Mouse (Mus musculus): ENCODE measurements around the gene Apela. TPM values are rescaled to one million over a fixed set of nuclear protein-coding genes. Genes with fewer than 3 reads are reported as not detected.

Apela gene
- polyA plus RNA-seq (2014; fragmentation: Nextera tagmentation; extraction: Ambion mirVana), result 5.6 and 5.7 TPM in 2 replicates

DNA sequence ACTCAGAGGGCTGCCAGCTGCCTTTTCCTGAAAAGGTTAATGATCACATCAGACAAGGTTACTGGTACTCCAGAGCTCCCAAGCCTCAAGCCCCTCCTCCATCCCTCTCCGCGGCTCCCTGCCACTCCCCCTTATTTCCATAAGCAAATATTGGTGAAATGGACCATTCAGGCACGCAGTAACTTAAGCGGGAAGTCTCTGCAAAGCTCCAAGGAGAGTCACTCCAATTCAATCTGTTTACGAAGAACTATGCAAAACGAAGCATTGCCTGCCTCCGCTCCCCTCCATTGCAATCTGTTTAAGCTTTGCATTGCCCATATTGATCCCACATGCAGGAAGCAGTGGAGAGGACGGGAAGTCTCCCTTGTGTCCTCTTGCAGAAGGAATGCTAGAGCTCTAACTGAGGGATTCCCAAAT is at the start of gene Apela:
Apela (minus strand) TSS at position 220 of the 417 bp plus-strand sequence.
- Histone ChIP-seq H3K4me1 (replicated peaks; ENCODE audit: control insufficient read depth, insufficient read depth, low read length) (0 out of 2 replicates have a peak, but pooled peaks cover 2% of the 10 kb centered on the region), H3K36me3 (ENCODE audit: control insufficient read depth, insufficient read depth, low read length) (no peaks in the 10 kb centered on the region), H3K27me3 (ENCODE audit: control insufficient read depth, insufficient read depth, low read length) (no peaks in the 10 kb centered on the region), H3K27ac (ENCODE audit: low read depth, low read length) (no peak within 1 kb of the TSS), H3K9me3 (ENCODE audit: control insufficient read depth, low read length) (no peaks in the 10 kb centered on the region), H3K4me3 (ENCODE audit: low read depth, low read length) (peak within 1 kb of the TSS; percentile 16), H3K9ac (ENCODE audit: low read length) (no peak within 1 kb of the TSS), H3K4me2 (ENCODE audit: low read depth, low read length, severe bottlenecking) (peak within 1 kb of the TSS; percentile 51)
- 3% methylated on average over 8 of the region's 8 CpGs for WGBS
- ATAC-seq (replicated peaks; ENCODE audit: low FRiP score), result peak; percentile 81
- peak; percentile 66 for DNase-seq (ENCODE audit: low spot score)

- ATAC-seq (replicated peaks; ENCODE audit: low FRiP score) (no peak), DNase-seq (ENCODE audit: low spot score) (no peak)
- Histone ChIP-seq H3K4me1 (replicated peaks; ENCODE audit: control insufficient read depth, insufficient read depth, low read length) (no peaks in the 10 kb centered on the region), H3K27ac (ENCODE audit: low read depth, low read length) (no peak overlapping the region), H3K9ac (ENCODE audit: low read length) (no peak overlapping the region), H3K27me3 (ENCODE audit: control insufficient read depth, insufficient read depth, low read length) (no peaks in the 10 kb centered on the region), H3K9me3 (ENCODE audit: control insufficient read depth, low read length) (no peaks in the 10 kb centered on the region), H3K4me2 (ENCODE audit: low read depth, low read length, severe bottlenecking) (no peak overlapping the region), H3K36me3 (ENCODE audit: control insufficient read depth, insufficient read depth, low read length) (no peaks in the 10 kb centered on the region), H3K4me3 (ENCODE audit: low read depth, low read length) (no peak overlapping the region)
- 82% methylated on average over 2 of the region's 2 CpGs for WGBS
Observed at GRCm38 (mm10) chr8:65085680-65086079, 48.5 kb upstream of the Apela start.

- WGBS, result 89% methylated on average over 9 of the region's 9 CpGs
- H3K27me3 ChIP-seq (ENCODE audit: control insufficient read depth, insufficient read depth, low read length), result no peaks in the 10 kb centered on the region
- no peak overlapping the region for H3K4me2 ChIP-seq (ENCODE audit: low read depth, low read length, severe bottlenecking)
- no peaks in the 10 kb centered on the region for H3K36me3 ChIP-seq (ENCODE audit: control insufficient read depth, insufficient read depth, low read length)
- no peaks in the 10 kb centered on the region for H3K4me1 ChIP-seq (replicated peaks; ENCODE audit: control insufficient read depth, insufficient read depth, low read length)
- H3K9me3 ChIP-seq (ENCODE audit: control insufficient read depth, low read length), result no peaks in the 10 kb centered on the region
- no peak for ATAC-seq (replicated peaks; ENCODE audit: low FRiP score)
- DNase-seq (ENCODE audit: low spot score), result no peak
- H3K4me3 ChIP-seq (ENCODE audit: low read depth, low read length), result no peak overlapping the region
- no peak overlapping the region for H3K9ac ChIP-seq (ENCODE audit: low read length)
- H3K27ac ChIP-seq (ENCODE audit: low read depth, low read length), result no peak overlapping the region
Observed at GRCm38 (mm10) chr8:65080731-65081130, 43.6 kb upstream of the Apela start.

GRCm38 (mm10) chr8:65074733-65075132 is 37.6 kb upstream of the Apela start, which contains the start of gene Gm10663:
Gene Gm10663 (plus strand): TSS chr8:65075033.
- no peak within 1 kb of the TSS for H3K27ac ChIP-seq (ENCODE audit: low read depth, low read length)
- WGBS, result 95% methylated on average over 2 of the region's 2 CpGs
- ATAC-seq (replicated peaks; ENCODE audit: low FRiP score) (no peak), DNase-seq (ENCODE audit: low spot score) (no peak)
- no peaks in the 10 kb centered on the region for H3K36me3 ChIP-seq (ENCODE audit: control insufficient read depth, insufficient read depth, low read length)
- H3K9me3 ChIP-seq (ENCODE audit: control insufficient read depth, low read length), result no peaks in the 10 kb centered on the region
- no peak within 1 kb of the TSS for H3K9ac ChIP-seq (ENCODE audit: low read length)
- H3K4me1 ChIP-seq (replicated peaks; ENCODE audit: control insufficient read depth, insufficient read depth, low read length), result no peaks in the 10 kb centered on the region
- H3K4me2 ChIP-seq (ENCODE audit: low read depth, low read length, severe bottlenecking), result no peak within 1 kb of the TSS
- no peak within 1 kb of the TSS for H3K4me3 ChIP-seq (ENCODE audit: low read depth, low read length)
- no peaks in the 10 kb centered on the region for H3K27me3 ChIP-seq (ENCODE audit: control insufficient read depth, insufficient read depth, low read length)

DNA sequence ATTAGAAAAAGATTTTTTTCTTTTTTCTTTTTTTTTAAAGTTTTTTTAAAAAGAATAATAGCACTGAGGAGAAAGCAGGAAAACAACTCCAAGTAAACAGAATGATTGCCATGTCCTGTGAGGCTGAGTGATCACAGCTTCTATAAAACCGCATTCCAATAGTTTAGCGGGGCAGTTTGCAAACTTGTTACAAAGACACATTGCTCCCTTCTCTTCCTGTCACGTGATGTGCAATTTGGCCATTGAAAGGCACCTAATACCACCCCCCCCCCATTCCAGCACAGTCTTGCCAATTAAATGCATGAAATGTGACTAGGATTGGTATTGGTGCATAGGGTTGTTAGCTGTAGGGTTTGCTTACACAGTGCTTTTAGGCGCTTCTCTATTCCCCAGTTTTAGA is 33.9 kb upstream of the Apela start:
- no peaks in the 10 kb centered on the region for H3K9me3 ChIP-seq (ENCODE audit: control insufficient read depth, low read length)
- no peak for DNase-seq (ENCODE audit: low spot score)
- H3K4me1 ChIP-seq (replicated peaks; ENCODE audit: control insufficient read depth, insufficient read depth, low read length), result no peaks in the 10 kb centered on the region
- ATAC-seq (replicated peaks; ENCODE audit: low FRiP score), result no peak
- 81% methylated on average over 4 of the region's 4 CpGs for WGBS
- no peak overlapping the region for H3K4me2 ChIP-seq (ENCODE audit: low read depth, low read length, severe bottlenecking)
- H3K4me3 ChIP-seq (ENCODE audit: low read depth, low read length), result no peak overlapping the region
- no peaks in the 10 kb centered on the region for H3K36me3 ChIP-seq (ENCODE audit: control insufficient read depth, insufficient read depth, low read length)
- H3K27ac ChIP-seq (ENCODE audit: low read depth, low read length), result no peak overlapping the region
- no peak overlapping the region for H3K9ac ChIP-seq (ENCODE audit: low read length)
- H3K27me3 ChIP-seq (ENCODE audit: control insufficient read depth, insufficient read depth, low read length), result no peaks in the 10 kb centered on the region

- ATAC-seq (replicated peaks; ENCODE audit: low FRiP score) (peak; percentile 73), DNase-seq (ENCODE audit: low spot score) (no peak)
- Histone ChIP-seq H3K4me3 (ENCODE audit: low read depth, low read length) (no peak overlapping the region), H3K4me1 (replicated peaks; ENCODE audit: control insufficient read depth, insufficient read depth, low read length) (no peaks in the 10 kb centered on the region), H3K27ac (ENCODE audit: low read depth, low read length) (no peak overlapping the region), H3K27me3 (ENCODE audit: control insufficient read depth, insufficient read depth, low read length) (no peaks in the 10 kb centered on the region), H3K9ac (ENCODE audit: low read length) (no peak overlapping the region), H3K4me2 (ENCODE audit: low read depth, low read length, severe bottlenecking) (no peak overlapping the region; the same call in 1 of the 2 replicates), H3K9me3 (ENCODE audit: control insufficient read depth, low read length) (no peaks in the 10 kb centered on the region), H3K36me3 (ENCODE audit: control insufficient read depth, insufficient read depth, low read length) (no peaks in the 10 kb centered on the region)
- WGBS, result 58% methylated on average over 4 of the region's 4 CpGs
Observed at GRCm38 (mm10) chr8:65068473-65068819, 31.3 kb upstream of the Apela start.

GRCm38 (mm10) chr8:65067694-65068472 is 30.7 kb upstream of the Apela start:
- H3K4me2 ChIP-seq (ENCODE audit: low read depth, low read length, severe bottlenecking), result peak overlapping the region; percentile 19; the same call in 1 of the 2 replicates
- 15% methylated on average over 10 of the region's 10 CpGs for WGBS
- no peaks in the 10 kb centered on the region for H3K4me1 ChIP-seq (replicated peaks; ENCODE audit: control insufficient read depth, insufficient read depth, low read length)
- H3K27me3 ChIP-seq (ENCODE audit: control insufficient read depth, insufficient read depth, low read length), result no peaks in the 10 kb centered on the region
- peak overlapping the region; percentile 13; the same call in 1 of the 2 replicates for H3K27ac ChIP-seq (ENCODE audit: low read depth, low read length)
- DNase-seq (ENCODE audit: low spot score) (peak; percentile 65), ATAC-seq (replicated peaks; ENCODE audit: low FRiP score) (peak; percentile 86)
- no peaks in the 10 kb centered on the region for H3K9me3 ChIP-seq (ENCODE audit: control insufficient read depth, low read length)
- H3K4me3 ChIP-seq (ENCODE audit: low read depth, low read length), result no peak overlapping the region
- no peak overlapping the region for H3K9ac ChIP-seq (ENCODE audit: low read length)
- H3K36me3 ChIP-seq (ENCODE audit: control insufficient read depth, insufficient read depth, low read length), result no peaks in the 10 kb centered on the region

GRCm38 (mm10) chr8:65067031-65067430 is 29.9 kb upstream of the Apela start:
- H3K9ac ChIP-seq (ENCODE audit: low read length), result no peak overlapping the region
- H3K4me3 ChIP-seq (ENCODE audit: low read depth, low read length), result no peak overlapping the region
- H3K4me1 ChIP-seq (replicated peaks; ENCODE audit: control insufficient read depth, insufficient read depth, low read length), result no peaks in the 10 kb centered on the region
- H3K4me2 ChIP-seq (ENCODE audit: low read depth, low read length, severe bottlenecking), result no peak overlapping the region
- 92% methylated on average over 4 of the region's 4 CpGs for WGBS
- H3K9me3 ChIP-seq (ENCODE audit: control insufficient read depth, low read length), result no peaks in the 10 kb centered on the region
- no peaks in the 10 kb centered on the region for H3K36me3 ChIP-seq (ENCODE audit: control insufficient read depth, insufficient read depth, low read length)
- H3K27me3 ChIP-seq (ENCODE audit: control insufficient read depth, insufficient read depth, low read length), result no peaks in the 10 kb centered on the region
- ATAC-seq (replicated peaks; ENCODE audit: low FRiP score) (no peak), DNase-seq (ENCODE audit: low spot score) (no peak)
- no peak overlapping the region for H3K27ac ChIP-seq (ENCODE audit: low read depth, low read length)

- no peak overlapping the region for H3K9ac ChIP-seq (ENCODE audit: low read length)
- ATAC-seq (replicated peaks; ENCODE audit: low FRiP score), result no peak
- H3K4me3 ChIP-seq (ENCODE audit: low read depth, low read length), result no peak overlapping the region
- no peaks in the 10 kb centered on the region for H3K4me1 ChIP-seq (replicated peaks; ENCODE audit: control insufficient read depth, insufficient read depth, low read length)
- no peaks in the 10 kb centered on the region for H3K36me3 ChIP-seq (ENCODE audit: control insufficient read depth, insufficient read depth, low read length)
- no peak overlapping the region for H3K4me2 ChIP-seq (ENCODE audit: low read depth, low read length, severe bottlenecking)
- no peaks in the 10 kb centered on the region for H3K9me3 ChIP-seq (ENCODE audit: control insufficient read depth, low read length)
- H3K27me3 ChIP-seq (ENCODE audit: control insufficient read depth, insufficient read depth, low read length), result no peaks in the 10 kb centered on the region
- DNase-seq (ENCODE audit: low spot score), result no peak
- no peak overlapping the region for H3K27ac ChIP-seq (ENCODE audit: low read depth, low read length)
- 94% methylated on average over 3 of the region's 3 CpGs for WGBS
Observed at GRCm38 (mm10) chr8:65065622-65066021, 28.5 kb upstream of the Apela start.

Data from forebrain, embryonic 11.5 days (tissue).